Mouse (Mus musculus) ovary, postnatal 10 days (tissue): ENCODE data around the gene Dok7.

Experiments used
- DNase-seq: peaks from one replicate; pipeline ENCODE4 v3.0.0; 2022; ENCODE audit warnings: low spot score

The Dok7 gene

GRCm38 (mm10) chr5:35056604-35057432 is at the start of gene Dok7:
Gene Dok7 (plus strand): TSS chr5:35056766.
- DNase-seq: no peak

- no peak for DNase-seq
Measured at GRCm38 (mm10) chr5:35009163-35009562, 47.4 kb upstream of the Dok7 start.

- DNase-seq: no peak
Measured at GRCm38 (mm10) chr5:35010656-35011055, 45.9 kb upstream of the Dok7 start.

GRCm38 (mm10) chr5:35011156-35011923 is 45.2 kb upstream of the Dok7 start:
- no peak for DNase-seq

- no peak for DNase-seq
Measured at GRCm38 (mm10) chr5:35014036-35014435, 42.5 kb upstream of the Dok7 start.

- DNase-seq: no peak
Measured at GRCm38 (mm10) chr5:35019673-35020300, 36.8 kb upstream of the Dok7 start.

- no peak for DNase-seq
Measured at GRCm38 (mm10) chr5:35020410-35021241, 35.9 kb upstream of the Dok7 start.

- peak; percentile 39 for DNase-seq
Measured at GRCm38 (mm10) chr5:35024975-35025374, 31.6 kb upstream of the Dok7 start.

- DNase-seq: no peak
Measured at GRCm38 (mm10) chr5:35029303-35029702, 27.3 kb upstream of the Dok7 start.

- DNase-seq: no peak
Measured at GRCm38 (mm10) chr5:35029755-35030154, 26.8 kb upstream of the Dok7 start.

GRCm38 (mm10) chr5:35033068-35033467 is 23.5 kb upstream of the Dok7 start:
- DNase-seq: no peak

GRCm38 (mm10) chr5:35033619-35034018 is 22.9 kb upstream of the Dok7 start:
- no peak for DNase-seq

- no peak for DNase-seq
Measured at GRCm38 (mm10) chr5:35035141-35035540, 21.4 kb upstream of the Dok7 start.

GRCm38 (mm10) chr5:35035795-35036194 is 20.8 kb upstream of the Dok7 start:
- DNase-seq: no peak

GRCm38 (mm10) chr5:35037438-35037837 is 19.1 kb upstream of the Dok7 start:
- DNase-seq: no peak

GRCm38 (mm10) chr5:35041268-35041829 is 15.2 kb upstream of the Dok7 start, which contains the start of gene Hgfac:
Gene Hgfac (plus strand): TSS chr5:35041509.
- DNase-seq: no peak

- no peak for DNase-seq
Measured at GRCm38 (mm10) chr5:35042431-35043109, 14.0 kb upstream of the Dok7 start.

- no peak for DNase-seq
Measured at GRCm38 (mm10) chr5:35043110-35043451, 13.5 kb upstream of the Dok7 start.

- DNase-seq: no peak
Measured at GRCm38 (mm10) chr5:35050541-35050940, 6.0 kb upstream of the Dok7 start.

- DNase-seq: no peak
Measured at GRCm38 (mm10) chr5:35054628-35055027, 1.9 kb upstream of the Dok7 start.

- DNase-seq: no peak
Measured at GRCm38 (mm10) chr5:35055076-35055475, 1.5 kb upstream of the Dok7 start.
